Mouse (Mus musculus) urinary bladder, postnatal 14 days (tissue): ENCODE measurements around the gene Rtn3.
"Not testable (repeated sequence)": the region's sequence is repeated elsewhere in the genome, so short reads cannot be mapped to it uniquely, and the experiment has no call there.

Experiments
- DNase-seq: peaks from one replicate; pipeline ENCODE4 v3.0.0; 2021; ENCODE audit warnings: low spot score

Gene Rtn3

DNA sequence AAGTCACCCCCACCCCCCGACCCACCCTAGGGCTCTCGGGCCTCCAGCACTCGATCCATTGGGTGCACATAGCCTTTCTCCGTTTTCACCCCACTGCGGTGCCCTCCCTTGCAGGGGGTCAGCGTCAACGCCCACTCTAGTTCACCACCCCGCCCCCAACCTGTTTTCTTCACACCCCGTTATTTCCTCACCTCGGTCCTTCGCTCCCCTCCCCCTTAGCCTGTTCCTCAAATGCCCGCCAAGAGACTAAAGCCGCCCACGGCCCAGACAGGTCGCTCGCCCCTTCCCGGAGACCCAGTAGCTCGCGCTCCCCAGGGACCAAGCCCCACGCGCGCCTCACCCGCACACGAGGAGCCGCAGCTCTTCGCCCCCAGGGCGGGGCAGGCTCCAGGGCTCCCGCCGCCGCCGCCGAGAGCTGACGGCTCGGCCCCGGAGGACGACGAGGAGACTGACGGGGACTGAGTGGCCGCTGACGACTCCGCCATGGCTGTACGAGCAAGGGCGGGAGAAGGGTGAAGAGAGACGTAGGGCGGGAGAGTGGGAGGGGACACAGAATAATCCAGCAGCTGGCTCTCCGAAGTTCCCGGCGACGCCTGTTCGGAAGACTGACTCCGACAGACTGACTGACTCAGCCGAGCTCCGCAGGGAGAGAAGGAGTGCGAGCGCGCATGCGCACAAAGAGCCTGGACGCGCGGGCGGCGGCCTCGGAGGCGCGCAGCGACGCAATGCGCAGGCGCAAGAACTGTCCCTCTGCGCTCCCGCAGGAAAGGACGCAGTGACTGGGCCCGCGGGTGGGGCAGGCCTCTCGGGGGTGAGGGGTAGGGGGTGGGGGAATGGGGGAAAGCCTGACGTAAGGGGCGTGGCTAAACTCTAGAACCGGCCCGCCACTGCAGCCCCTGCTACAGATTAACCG is at the start of gene Rtn3:
TSS of gene Rtn3 (minus strand) at position 683 of the 913 bp plus-strand sequence.
- DNase-seq, result peak; percentile 98

DNA sequence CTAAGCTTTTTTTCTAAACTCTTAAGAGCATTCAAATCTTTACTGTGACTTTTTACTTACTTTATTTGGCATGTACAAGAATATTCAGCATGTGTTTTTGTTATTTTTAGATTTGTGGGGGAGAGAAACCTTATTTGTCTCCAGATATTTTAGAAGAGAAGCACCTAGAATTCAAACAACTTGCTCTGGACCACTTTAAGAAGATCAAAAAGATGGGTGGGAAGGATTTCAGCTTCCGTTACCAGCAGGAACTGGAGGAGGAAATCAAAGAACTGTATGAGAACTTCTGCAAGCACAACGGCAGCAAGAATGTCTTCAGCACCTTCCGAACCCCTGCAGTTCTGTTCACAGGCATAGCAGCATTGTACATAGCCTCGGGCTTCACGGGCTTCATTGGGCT is 48.8 kb upstream of the Rtn3 start:
- DNase-seq, result no peak

DNA sequence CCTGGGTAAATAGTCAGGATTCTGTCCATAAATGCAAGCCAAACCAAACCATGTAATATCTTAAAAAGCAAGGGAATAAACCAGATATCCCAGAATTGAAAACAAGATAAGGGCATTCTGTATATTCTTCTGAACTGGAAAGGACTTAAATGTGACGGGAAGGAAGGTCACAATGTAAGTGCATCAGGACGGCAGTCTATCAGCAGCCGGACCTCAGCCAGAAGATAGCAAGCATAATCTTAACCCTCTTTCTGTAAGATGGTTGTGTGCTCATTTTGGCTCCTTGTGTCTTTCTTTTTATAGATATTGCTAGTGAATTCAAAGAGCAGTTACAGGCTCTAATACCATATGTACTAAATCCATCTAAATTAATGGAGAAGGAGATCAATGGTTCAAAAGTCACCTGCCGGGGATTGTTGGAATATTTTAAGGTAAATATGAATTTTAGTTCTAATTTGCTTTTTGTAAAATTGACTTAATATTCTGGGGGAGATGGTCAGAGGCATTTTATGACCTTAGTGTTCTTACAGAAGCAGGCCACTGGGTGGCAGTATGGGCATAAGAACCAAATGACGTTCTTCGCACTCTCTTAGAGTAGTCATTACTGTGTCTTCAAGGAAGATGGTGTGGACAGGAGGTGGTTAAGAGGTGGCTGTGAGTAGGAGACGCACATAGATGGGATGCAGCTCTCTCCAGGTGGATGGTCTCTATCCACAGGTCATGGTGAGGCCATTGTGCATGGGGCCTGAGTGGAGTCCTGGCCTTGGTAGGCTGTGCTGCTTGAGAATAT is 45.8 kb upstream of the Rtn3 start:
- DNase-seq, result peak; percentile 58

DNA sequence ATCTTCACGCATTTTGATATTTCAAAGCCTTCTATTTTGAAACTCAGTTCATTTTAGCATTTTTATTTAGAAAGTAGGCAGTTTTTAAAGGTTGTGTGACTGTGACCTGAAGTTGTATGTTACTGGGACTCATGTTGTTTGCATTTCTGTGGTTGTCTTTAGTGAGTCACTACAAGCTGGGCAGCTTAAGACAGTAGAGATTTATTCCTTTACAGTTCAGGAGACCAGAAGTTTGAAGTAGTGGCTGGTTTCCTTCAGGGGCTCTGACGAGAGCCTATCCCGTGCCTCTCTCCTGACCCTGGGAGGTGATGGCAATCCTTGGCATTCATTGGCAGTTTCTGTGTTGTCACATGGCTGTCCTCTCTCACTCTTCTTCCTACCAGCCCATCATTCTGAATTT is 41.8 kb upstream of the Rtn3 start:
- DNase-seq, result no peak

DNA sequence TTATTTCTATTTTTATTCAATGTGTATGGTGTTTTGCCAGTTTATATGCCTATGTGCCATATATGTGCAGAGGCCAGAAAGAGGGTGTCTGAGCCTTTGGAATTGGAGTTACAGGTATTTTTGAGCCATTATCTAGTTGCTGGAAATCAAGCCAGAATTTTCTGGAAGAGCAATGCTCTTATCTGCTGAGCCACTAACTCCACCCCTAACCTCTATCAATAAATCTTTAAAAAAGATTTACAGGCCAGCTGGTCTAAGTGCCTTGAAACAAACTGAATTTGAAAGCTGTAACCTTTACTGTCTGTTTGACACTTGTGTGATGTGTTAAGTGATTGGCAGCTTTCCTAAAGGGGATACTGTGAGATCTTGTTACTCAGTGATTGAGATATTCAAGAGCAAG is 40.7 kb upstream of the Rtn3 start:
- DNase-seq, result no peak

DNA sequence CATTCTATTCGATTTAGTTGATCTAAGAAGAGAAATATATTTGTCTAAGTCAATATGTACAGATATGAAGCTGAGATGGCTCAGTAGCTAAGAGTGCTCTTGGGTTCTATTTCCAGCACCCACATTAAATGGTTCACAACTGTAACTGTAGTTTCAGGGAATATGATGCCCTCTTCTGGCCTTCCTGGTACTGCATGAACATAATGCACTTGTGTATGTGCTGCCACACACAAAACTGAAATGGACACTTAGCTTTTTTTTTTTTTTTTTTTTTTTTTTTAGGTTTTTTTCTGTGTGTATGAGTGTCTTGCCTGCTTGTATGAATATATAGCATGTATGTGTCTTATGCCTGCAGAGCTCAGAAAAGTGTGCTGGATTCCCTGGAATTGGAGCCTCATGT is 40.2 kb upstream of the Rtn3 start:
- DNase-seq, result peak; percentile 23

DNA sequence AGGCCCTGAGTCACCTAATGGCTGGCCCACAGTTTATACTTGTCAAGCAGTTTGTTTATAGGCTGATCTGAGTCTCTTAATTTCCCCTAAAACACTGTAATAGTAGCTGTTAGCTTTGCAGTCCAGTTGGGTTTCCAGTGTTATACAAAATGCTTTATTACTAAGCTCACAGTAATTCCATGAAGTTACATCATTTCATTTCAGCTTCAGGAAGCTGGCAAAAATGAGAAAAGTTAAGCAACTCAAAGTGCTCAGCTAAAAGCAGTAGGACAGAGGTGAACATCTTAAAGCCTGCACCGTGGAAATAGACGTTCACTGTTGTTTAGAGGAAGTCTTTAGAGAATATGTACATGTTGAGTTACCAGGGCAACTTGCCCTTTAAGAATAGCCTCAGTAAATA is 39.8 kb upstream of the Rtn3 start:
- DNase-seq, result no peak

DNA sequence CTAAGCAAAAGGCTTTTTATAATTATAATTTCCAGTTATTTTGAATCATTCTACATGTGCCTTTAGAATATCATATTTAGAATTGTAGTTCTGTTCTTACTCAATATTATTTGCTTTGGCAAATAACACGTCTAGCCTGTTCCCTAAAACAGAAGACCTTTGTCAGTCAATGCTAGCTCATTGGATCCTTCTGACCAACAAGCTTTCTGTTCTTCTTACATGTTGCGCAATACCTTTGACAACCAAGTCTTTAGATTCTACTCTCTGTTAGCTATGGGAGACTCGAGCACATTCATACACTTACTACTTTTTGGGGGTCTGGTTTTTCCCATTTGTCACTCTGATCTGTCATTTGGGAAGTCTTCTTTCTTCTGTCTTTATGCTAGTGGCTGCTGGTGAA is 38.5 kb upstream of the Rtn3 start:
- DNase-seq, result no peak

DNA sequence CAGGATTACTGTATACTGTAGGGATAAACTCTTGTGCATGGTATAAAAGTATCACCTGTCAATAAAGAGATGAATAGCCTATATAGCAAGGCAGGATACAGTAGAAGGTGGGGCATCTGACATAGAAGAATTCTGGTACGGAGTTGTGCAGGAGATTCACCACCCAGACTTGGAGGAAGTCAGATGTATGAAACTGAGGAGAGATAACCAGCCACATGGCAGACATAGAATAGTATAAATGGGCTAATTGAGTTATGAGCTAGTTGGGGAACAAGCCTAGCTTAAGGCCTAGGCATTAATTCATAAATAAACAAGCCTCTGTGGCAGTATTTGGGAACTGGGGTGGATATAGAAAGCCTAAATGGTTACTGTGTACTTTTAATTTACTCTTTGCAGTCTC is 33.4 kb upstream of the Rtn3 start:
- no peak for DNase-seq

DNA sequence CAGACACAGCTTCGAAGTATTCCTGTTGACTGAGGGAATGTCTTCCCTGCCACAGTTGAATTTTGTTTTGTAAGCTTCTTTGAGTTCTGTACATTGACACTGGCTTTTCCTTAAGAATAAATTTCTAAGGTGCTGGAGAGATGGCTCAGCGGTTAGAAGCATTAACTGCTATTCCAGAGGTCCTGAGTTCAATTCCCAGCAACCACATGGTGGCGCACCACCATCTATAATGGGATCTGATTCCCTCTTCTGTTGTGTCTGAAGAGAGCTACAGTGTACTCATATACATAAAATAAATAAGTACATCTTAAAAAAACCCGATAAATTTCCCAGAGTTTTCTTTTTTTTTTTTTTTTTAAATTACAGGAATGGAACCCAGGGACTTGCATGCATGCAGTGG is 24.9 kb upstream of the Rtn3 start:
- DNase-seq, result no peak

DNA sequence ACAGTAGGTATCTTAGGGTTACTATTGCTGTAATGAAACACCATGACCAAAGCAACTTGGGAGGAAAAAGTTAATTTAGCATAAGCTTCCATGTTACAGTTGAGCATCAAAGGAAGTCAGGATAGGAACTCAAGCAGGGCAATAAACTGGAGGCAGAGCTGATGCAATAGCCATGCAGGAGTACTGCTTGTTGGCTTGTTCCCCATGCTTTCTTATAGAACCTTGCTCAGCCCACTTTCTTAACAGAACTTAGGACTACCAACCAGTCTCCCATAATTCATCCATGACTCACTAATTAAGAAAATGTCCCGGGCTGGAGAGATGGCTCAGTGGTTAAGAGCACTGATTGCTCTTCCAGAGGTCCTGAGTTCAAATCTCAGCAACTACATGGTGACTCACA is 23.2 kb upstream of the Rtn3 start:
- no peak for DNase-seq

DNA sequence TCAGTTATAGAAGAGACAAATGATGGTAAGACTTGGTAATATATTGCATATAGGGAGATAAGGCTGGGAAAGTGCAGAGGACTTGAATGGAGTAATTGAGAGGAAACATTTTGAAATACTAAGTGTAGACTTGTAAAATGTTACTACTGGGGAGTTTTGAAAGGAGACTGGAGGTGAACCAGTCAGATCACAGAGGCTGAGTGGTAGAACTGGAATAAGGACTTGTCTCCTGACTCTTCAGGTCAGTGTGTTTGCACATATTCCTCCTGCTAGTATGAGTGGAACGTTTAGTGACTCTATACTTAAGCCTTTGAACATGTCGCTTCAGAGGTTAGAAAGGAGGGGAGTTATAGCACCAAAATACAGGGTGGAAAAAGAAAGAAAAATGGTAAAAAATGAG is 19.4 kb upstream of the Rtn3 start:
- DNase-seq, result no peak

DNA sequence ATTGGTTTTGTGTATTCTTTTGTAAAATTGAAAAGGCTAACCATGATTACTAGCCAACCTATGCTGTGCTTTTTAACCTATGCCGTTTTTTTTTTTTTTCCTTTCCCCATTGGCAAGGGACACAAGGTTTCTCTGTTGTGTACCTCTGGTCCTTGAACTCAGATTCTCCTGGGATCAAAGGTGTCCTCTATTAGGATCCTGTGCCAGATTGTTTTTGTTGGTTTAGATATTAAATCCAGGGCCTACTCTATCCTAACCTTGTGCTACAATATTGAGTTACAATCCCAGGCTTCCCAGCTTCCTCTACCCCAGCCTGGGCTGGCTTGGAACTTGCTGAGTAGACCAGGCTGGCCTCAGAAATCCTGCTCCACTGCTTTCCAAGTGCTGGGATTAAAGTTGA is 17.6 kb upstream of the Rtn3 start:
- no peak for DNase-seq

DNA sequence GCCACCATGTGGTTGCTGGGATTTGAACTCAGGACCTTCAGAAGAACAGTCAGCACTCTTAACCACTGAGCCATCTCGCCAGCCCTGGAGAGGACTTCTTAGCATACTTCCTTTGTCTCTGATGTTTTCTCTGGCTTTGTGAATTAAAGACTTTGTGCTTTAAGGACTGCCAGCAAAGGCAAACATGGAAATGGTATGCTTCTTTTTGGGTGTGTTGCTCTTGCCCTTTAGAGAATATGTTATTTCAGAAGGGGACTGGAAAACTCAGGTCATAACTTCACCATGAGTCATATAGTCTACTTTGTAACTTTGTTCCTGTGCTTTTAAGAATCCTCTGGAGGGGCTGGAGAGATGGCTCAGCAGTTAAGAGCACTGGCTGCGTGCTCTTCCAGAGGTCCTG is 15.7 kb upstream of the Rtn3 start:
- DNase-seq, result no peak

DNA sequence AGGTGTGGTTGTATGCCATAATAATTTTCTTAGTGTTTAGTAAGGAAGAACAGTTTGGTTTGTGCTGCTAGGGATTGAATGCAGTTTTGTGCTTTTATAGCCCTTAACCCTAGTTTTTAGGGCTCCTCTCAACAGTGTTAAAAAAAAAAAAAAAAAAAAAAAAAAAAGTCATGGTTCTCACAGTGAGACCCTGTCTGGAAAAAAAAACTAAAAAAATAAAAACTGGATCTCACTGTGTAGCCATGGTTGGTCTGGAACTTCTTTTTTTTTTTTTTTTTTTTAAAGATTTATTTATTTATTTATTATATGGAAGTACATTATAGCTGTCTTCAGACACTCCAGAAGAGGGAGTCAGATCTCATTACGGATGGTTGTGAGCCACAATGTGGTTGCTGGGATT is 13.0 kb upstream of the Rtn3 start:
- not testable (repeated sequence) for DNase-seq

DNA sequence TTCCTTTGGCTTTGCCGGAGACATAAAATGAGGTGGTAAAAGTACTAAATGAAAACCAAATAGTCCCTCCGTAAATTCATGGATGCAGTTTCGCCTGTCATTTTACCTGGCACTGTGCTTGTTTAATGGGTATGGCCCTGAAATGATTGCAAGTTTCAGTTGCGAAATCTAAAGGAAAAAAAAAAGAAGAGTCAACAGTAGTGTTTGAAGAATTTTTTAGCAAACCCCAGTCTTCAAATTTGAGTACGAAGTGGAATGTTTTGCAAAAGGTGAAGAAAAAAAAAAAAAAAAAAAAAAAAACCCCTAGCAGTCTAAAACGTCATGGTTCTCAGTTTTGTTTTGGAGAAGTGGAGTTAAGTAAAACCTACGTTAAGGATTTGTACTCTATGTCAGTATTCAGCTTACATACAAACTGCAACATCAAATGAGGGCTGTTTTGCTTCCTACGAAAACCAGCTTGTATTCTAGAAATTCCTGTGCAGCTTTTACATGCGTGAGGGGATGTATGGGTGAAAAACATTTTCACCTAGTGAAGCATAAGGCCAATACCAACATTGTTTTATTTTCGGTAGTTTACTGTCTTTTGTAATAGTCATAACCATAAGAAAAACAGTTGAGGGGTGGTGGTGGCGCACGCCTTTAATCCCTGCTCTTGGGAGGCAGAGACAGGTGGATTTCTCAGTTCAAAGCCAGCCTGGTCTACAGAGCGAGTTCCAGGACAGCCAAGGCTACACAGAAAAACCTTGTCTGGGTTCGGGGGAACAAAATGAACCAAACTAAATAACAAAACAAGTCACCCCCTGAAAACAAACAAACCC is 12.3 kb upstream of the Rtn3 start:
- DNase-seq, result no peak

DNA sequence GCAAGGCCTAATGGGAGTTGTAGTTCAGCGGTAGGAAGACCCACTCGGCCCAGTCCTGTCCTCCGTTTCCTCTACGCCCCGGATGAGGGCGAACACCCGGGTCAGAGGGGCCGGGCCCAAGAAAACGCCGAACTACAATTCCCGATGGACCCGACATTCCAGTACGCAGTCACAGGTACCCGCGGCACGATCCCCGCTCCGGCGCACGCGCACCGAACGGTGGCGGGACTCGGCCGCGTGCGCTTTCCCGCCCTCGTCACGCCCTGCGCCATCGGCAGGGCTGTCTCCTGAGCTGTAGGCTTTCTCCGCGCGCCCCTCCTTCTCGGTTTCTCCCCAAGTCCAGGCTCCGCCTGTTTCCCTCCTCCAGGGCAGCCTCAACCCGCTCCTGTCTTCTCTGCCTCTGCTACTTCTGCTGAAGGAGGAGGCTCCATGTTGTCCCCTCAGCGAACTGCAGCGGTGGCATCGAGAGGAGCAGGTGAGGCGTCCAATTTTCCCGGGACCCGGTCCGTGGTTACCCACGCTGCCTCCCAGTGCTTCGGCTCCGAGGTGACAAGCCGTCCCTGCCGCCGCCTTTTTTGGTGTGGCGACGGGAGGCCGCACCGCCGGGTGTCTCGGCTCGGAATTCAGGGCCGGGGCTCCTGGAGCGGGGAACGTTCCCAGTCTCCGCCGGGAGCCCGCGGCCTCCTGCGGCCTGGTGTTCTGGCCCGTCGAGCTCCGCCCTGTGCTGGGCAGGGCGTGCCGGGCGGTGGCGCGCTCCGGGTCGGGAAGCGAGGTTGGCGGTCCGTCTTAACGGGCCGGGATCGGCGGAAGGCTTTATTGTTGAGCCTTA is 11.3 kb upstream of the Rtn3 start:
- peak; percentile 96 for DNase-seq

DNA sequence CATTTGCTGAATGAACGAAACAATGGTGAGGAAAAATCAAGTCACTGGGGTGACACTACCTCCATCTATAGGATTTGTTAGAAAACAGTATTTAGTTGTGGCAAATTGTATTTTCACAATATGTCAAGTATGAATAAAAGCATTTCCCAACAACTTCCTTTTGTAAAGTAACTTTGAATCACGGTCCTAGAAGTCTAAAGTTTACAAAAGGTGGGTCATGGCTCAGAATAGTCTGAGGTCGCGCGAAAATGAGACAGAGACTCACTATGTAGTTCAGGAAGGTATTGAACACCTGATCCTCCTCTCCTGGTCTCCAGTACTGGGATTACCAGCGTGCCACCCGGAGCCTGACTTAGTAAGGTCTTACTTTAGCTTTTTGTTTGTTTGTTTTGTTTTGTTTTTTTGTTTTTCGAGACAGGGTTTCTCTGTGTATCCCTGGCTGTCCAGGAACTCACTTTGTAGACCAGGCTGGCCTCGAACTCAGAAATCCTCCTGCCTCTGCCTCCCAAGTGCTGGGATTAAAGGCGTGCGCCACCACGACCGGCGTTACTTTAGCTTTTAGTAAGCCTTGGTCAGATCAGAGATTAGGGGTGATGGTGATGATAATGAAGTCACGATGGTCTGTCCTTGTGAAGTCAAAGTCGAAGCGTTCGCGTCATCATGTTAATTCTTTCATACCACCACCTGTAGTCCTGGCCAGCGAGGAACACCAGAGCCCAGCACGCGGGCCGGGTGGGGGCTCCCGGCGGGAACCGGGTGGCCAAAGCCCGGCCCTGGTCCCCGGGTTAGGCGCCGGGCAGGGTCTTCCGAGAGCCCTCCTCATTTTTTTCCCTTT is 10.5 kb upstream of the Rtn3 start, which contains the start of gene Atl3:
TSS of gene Atl3 (plus strand) at position 689 of the 835 bp plus-strand sequence.
- no peak for DNase-seq

DNA sequence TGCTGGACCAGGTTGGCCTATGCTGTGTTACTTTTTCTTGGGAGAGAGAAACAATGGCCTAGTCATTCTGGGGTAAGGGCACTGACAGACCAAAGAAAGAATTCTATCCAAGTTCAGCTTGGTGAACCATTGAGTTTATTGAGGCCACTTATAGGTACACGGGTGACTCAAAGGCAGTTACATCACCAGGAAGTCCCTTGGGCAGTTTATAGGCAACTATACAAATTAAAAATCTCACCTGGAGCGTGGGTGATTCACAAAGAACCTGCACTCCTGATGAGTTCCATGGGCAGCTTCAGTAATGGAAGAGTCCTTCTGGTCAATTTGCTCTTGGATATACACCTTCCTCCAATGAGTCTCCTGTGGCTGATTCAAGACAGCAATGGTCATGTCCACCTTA is 9.6 kb upstream of the Rtn3 start:
- no peak for DNase-seq

DNA sequence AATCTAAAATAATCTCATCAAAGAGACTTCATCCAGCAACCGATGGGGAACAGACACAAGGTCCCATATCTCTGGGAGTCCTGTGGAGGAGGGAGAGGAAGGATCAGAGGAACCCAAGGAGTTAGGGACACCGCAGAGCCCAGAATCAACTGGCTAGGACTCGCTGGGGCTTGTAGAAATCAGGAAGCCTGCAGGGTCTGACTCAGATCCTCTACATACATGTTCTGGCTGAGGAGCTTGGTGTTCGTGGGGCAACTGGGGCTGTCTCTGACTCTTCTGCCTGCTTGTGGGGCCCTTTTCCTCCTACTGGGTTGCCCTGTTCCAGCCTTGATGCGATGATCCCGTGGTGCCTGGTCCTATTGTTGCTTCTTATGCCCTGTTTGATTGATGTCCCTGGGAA is 8.9 kb upstream of the Rtn3 start:
- peak; percentile 19 for DNase-seq

DNA sequence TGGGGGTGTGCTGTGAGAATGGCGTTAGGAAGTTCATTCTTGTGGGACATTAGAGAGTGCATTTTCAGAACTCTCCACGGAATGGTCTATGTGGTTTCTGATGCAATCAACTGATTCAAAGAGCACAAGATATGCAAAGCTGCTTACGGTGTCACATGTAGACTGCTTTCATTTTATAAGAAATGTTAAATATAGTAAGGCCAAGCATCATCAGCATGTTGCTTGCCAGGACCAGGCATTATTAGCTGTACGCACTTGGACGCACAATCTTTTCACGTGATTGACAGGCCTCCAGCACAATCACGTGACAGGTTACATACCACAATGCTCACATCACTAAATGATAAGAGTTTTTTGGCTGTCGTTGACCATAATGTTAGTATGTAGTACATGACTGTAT is 4.6 kb upstream of the Rtn3 start:
- DNase-seq, result no peak
